Comparison of ENCODE assay signal across 18 mouse cellular contexts in the genomic region with DNA sequence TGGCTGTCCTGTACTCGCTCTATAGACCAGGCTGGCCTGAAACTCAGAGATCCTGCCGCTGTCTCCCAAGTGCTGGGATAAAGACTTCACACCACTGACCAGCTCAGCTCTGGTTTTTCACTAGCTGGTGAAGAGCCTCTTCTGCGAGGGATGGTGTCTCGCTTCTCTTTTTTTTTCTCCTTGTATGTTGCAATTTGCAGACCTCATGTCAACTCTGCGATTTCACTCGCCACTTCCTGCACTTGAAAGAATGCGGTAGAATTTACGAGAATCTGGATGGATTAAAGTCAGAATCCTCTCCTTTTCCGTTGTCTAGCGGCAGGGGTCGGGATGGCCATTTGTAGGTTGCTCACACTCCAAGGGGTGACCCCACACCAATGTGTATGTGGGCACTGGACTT. TPM values are rescaled to one million over a fixed set of nuclear protein-coding genes. Genes with fewer than 3 reads are reported as not detected.
DNase-seq lines count a peak whose midpoint lies in the region; ATAC-seq and TF ChIP-seq lines count a peak whose summit lies in the region.
"Had no signal": no experiment of that assay in that cellular context is flagged by ENCODE, and none has a peak within 500 bp of the region (broad histone marks: within the 10 kb centered on the region; RNA-seq: fewer than 3 reads in every experiment).

No protein-coding gene starts in this region.

- H3K9ac ChIP-seq in heart, embryonic 11.5 days (ENCODE audit: low read depth, low read length), result no peak overlapping the region
- H3K9ac ChIP-seq in lung, postnatal 0 days (replicated peaks; ENCODE audit: low read depth), result no peak overlapping the region
- H3K9ac ChIP-seq: forebrain, postnatal 0 days; hindbrain, embryonic 12.5 days; lung, embryonic 14.5 days; neural tube, embryonic 12.5 days had no signal

- ATAC-seq in heart, embryonic 11.5 days (replicated peaks; ENCODE audit: insufficient number of reproducible peaks, low FRiP score, low TSS enrichment), result no peak
- no peak for ATAC-seq in lung, postnatal 0 days
- peak; percentile 99 for ATAC-seq in granulocyte monocyte progenitor cell, adult 5-6 weeks (replicated peaks; ENCODE audit: poor library complexity, severe bottlenecking)
- peak; percentile 72 for ATAC-seq in neutrophil, adult 5-6 weeks (ENCODE audit: extremely low read depth, insufficient number of reproducible peaks, low FRiP score, poor library complexity, severe bottlenecking)
- ATAC-seq: forebrain, postnatal 0 days; inflammation-experienced regulatory T-cells, adult 6 months had no signal

- H3K27ac ChIP-seq in heart, embryonic 11.5 days (ENCODE audit: low read depth, low read length), result no peak overlapping the region
- no peak overlapping the region for H3K27ac ChIP-seq in lung, postnatal 0 days (ENCODE audit: low read length)
- H3K27ac ChIP-seq in cerebellum, adult 2 months (ENCODE audit: insufficient read depth, low read length), result no peak overlapping the region
- H3K27ac ChIP-seq: forebrain, embryonic 10.5 days; hindbrain, embryonic 12.5 days; limb, embryonic 10.5 days; neural tube, embryonic 12.5 days had no signal

- WGBS in heart, embryonic 11.5 days (ENCODE audit: insufficient replicate concordance), result 82% methylated on average over 11 of the region's 11 CpGs
- WGBS in lung, postnatal 0 days, result 81% methylated on average over 11 of the region's 11 CpGs
- WGBS in lung, adult 2 months, result 74% methylated on average over 11 of the region's 11 CpGs
- 91% methylated on average over 11 of the region's 11 CpGs for WGBS in cerebellum, adult 2 months

- H3K27me3 ChIP-seq in heart, embryonic 11.5 days (ENCODE audit: control insufficient read depth, insufficient read depth, low read length), result no peaks in the 10 kb centered on the region
- H3K27me3 ChIP-seq in lung, postnatal 0 days (replicated peaks; ENCODE audit: insufficient read depth, low read length), result no peaks in the 10 kb centered on the region
- H3K27me3 ChIP-seq in cerebellum, adult 2 months (ENCODE audit: control insufficient read depth, insufficient read depth, low read length), result no peaks in the 10 kb centered on the region
- H3K27me3 ChIP-seq: hindbrain, embryonic 12.5 days; neural tube, embryonic 12.5 days had no signal

- H3K4me1 ChIP-seq in heart, embryonic 11.5 days (ENCODE audit: control insufficient read depth, insufficient read depth, low read length), result no peaks in the 10 kb centered on the region
- H3K4me1 ChIP-seq in lung, postnatal 0 days (ENCODE audit: insufficient read depth, low read depth, low read length), result no peaks in the 10 kb centered on the region
- H3K4me1 ChIP-seq in lung, adult 2 months (ENCODE audit: control insufficient read depth, insufficient read depth, low read length), result no peaks in the 10 kb centered on the region
- H3K4me1 ChIP-seq in cerebellum, adult 2 months (ENCODE audit: control insufficient read depth, insufficient read depth, low read length), result no peaks in the 10 kb centered on the region
- H3K4me1 ChIP-seq: hindbrain, embryonic 12.5 days; neural tube, embryonic 12.5 days had no signal

- H3K4me3 ChIP-seq in heart, embryonic 11.5 days (ENCODE audit: low read depth, low read length), result no peak overlapping the region
- H3K4me3 ChIP-seq in lung, postnatal 0 days (ENCODE audit: low read depth, low read length), result no peak overlapping the region
- no peak overlapping the region for H3K4me3 ChIP-seq in lung, adult 2 months (replicated peaks; ENCODE audit: extremely low read depth, low read depth, low read length)
- H3K4me3 ChIP-seq in cerebellum, adult 2 months (replicated peaks; ENCODE audit: insufficient read depth, low read depth, low read length), result no peak overlapping the region
- H3K4me3 ChIP-seq: forebrain, embryonic 10.5 days; hindbrain, embryonic 12.5 days; limb, embryonic 10.5 days; neural tube, embryonic 12.5 days had no signal

- TF ChIP-seq EP300 in lung, postnatal 0 days (IDR thresholded peaks at IDR 0.05), result no peak

- no peak overlapping the region for H3K4me2 ChIP-seq in heart, embryonic 11.5 days
- H3K4me2 ChIP-seq in lung, postnatal 0 days (replicated peaks; ENCODE audit: low read depth, low read length), result no peak overlapping the region
- H3K4me2 ChIP-seq: hindbrain, embryonic 12.5 days; lung, embryonic 14.5 days; neural tube, embryonic 12.5 days had no signal

- no peak for TF ChIP-seq POLR2A in lung, adult 2 months (IDR thresholded peaks at IDR 0.05; ENCODE audit: borderline replicate concordance, extremely low read depth, low read depth, low read length)
- TF ChIP-seq POLR2A in cerebellum, adult 2 months (IDR thresholded peaks at IDR 0.05; ENCODE audit: borderline replicate concordance, insufficient read depth, low read length), result no peak

- peak; percentile 93 for DNase-seq in heart, adult 11 months
- peak; percentile 42 for DNase-seq in lung, postnatal 0 days (ENCODE audit: low spot score)
- no peak for DNase-seq in lung, adult 2 months
- DNase-seq in cerebellum, adult 2 months, result no peak
- DNase-seq in thymus, postnatal 10 days (ENCODE audit: low spot score in 2 of 2), result no peak
- DNase-seq: cerebellum, postnatal 36 days; forebrain, postnatal 0 days; kidney, adult 8-10 months; kidney, postnatal 25 days; lung, embryonic 14.5 days had no signal

- TF ChIP-seq CTCF in lung, postnatal 0 days (IDR thresholded peaks at IDR 0.05), result no peak
- no peak for TF ChIP-seq CTCF in lung, adult 2 months (IDR thresholded peaks at IDR 0.05; ENCODE audit: insufficient read depth, low read length)
- no peak for TF ChIP-seq CTCF in cerebellum, adult 2 months (IDR thresholded peaks at IDR 0.05; ENCODE audit: borderline replicate concordance, insufficient read depth, low read depth, low read length)

- no peaks in the 10 kb centered on the region for H3K36me3 ChIP-seq in heart, embryonic 11.5 days (ENCODE audit: control insufficient read depth, insufficient read depth, low read length)
- H3K36me3 ChIP-seq in lung, postnatal 0 days (ENCODE audit: insufficient read depth, low read length), result no peaks in the 10 kb centered on the region
- H3K36me3 ChIP-seq: forebrain, embryonic 10.5 days; hindbrain, embryonic 12.5 days; limb, embryonic 10.5 days; neural tube, embryonic 12.5 days had no signal

- H3K9me3 ChIP-seq in heart, embryonic 11.5 days (replicated peaks; ENCODE audit: control insufficient read depth, low read length), result no peaks in the 10 kb centered on the region
- H3K9me3 ChIP-seq in lung, postnatal 0 days (ENCODE audit: low read length), result no peaks in the 10 kb centered on the region
- H3K9me3 ChIP-seq: forebrain, embryonic 10.5 days; hindbrain, embryonic 12.5 days; limb, embryonic 10.5 days; neural tube, embryonic 12.5 days had no signal

RNA-seq across cellular contexts. Expression of a gene that starts 32.3 kb away (rescaled TPM):
- 197 and 209 TPM in 2 replicates for polyA plus RNA-seq in heart, embryonic 11.5 days (2014; fragmentation: Nextera tagmentation; extraction: Ambion mirVana)
- polyA plus RNA-seq in lung, postnatal 0 days (2015; fragmentation: Nextera tagmentation; extraction: Ambion mirVana), result 244 and 267 TPM in 2 replicates
- polyA plus RNA-seq in lung, adult 2 months (2012; rRNA removed), result 49.9 and 69.8 TPM in 2 replicates
- 104 and 142 TPM in 2 replicates for total RNA-seq in granulocyte monocyte progenitor cell, adult 5-6 weeks (2014; fragmentation: Nextera tagmentation)
- 96.9 and 106 TPM in 2 replicates for total RNA-seq in granulocyte monocyte progenitor cell, adult 5-6 weeks (2017)
- total RNA-seq in neutrophil, adult 5-6 weeks (2017), result 93.7 and 116 TPM in 2 replicates
- 191 and 197 TPM in 2 replicates for polyA plus RNA-seq in cerebellum, adult 2 months (2012; rRNA removed)

RNA-seq across cellular contexts. Expression of a gene that starts 56.3 kb away (rescaled TPM):
- polyA plus RNA-seq in heart, embryonic 11.5 days (2014; fragmentation: Nextera tagmentation; extraction: Ambion mirVana), result 56.0 and 61.5 TPM in 2 replicates
- polyA plus RNA-seq in lung, postnatal 0 days (2015; fragmentation: Nextera tagmentation; extraction: Ambion mirVana), result 93.1 and 103 TPM in 2 replicates
- 22.5 and 37.7 TPM in 2 replicates for polyA plus RNA-seq in lung, adult 2 months (2012; rRNA removed)
- total RNA-seq in granulocyte monocyte progenitor cell, adult 5-6 weeks (2014; fragmentation: Nextera tagmentation), result 189 and 205 TPM in 2 replicates
- total RNA-seq in granulocyte monocyte progenitor cell, adult 5-6 weeks (2017), result 254 and 304 TPM in 2 replicates
- total RNA-seq in neutrophil, adult 5-6 weeks (2017), result 376 and 392 TPM in 2 replicates
- polyA plus RNA-seq in cerebellum, adult 2 months (2012; rRNA removed), result 105 and 107 TPM in 2 replicates

Comparison
In these comparisons a context has a peak if more than half of its experiments do, and no peak if none do; other contexts are left out.
1. DNase-seq: peak in heart, adult 11 months (single experiment) and lung, postnatal 0 days (single experiment); none in lung, adult 2 months (single experiment), cerebellum, adult 2 months (0 of 2) and thymus, postnatal 10 days (0 of 2).
2. ATAC-seq: peak in granulocyte monocyte progenitor cell, adult 5-6 weeks (single experiment) and neutrophil, adult 5-6 weeks (single experiment); none in heart, embryonic 11.5 days (single experiment) and lung, postnatal 0 days (single experiment).